Mouse (Mus musculus): ENCODE measurements at regions not wholly inside any gene's neighbourhood (a gene's known extent, or its start where the extent isn't known, plus 50 kb on each side); places are given as distances from the start of the nearest gene placed in this dataset.

- DNase-seq (ENCODE audit: low spot score), result no peak
These were observed 161.2 kb upstream of the Rreb1 start for GRCm38 (mm10) chr13:37617015-37617414.

- DNase-seq (ENCODE audit: low spot score), result peak; percentile 82
These were observed 158.1 kb upstream of the Rreb1 start for GRCm38 (mm10) chr13:37619841-37620725.

- DNase-seq (ENCODE audit: low spot score), result no peak
These were observed 156.7 kb upstream of the Rreb1 start for GRCm38 (mm10) chr13:37621319-37622050.

GRCm38 (mm10) chr13:37622366-37623088 is 155.7 kb upstream of the Rreb1 start:
- DNase-seq (ENCODE audit: low spot score), result no peak

- no peak for DNase-seq (ENCODE audit: low spot score)
These were observed 153.5 kb upstream of the Rreb1 start for GRCm38 (mm10) chr13:37624741-37625140.

GRCm38 (mm10) chr13:37625532-37626235 is 152.5 kb upstream of the Rreb1 start:
- peak; percentile 42 for DNase-seq (ENCODE audit: low spot score)

GRCm38 (mm10) chr13:37628391-37629270 is 149.6 kb upstream of the Rreb1 start:
- no peak for DNase-seq (ENCODE audit: low spot score)

GRCm38 (mm10) chr13:37629271-37629899 is 148.8 kb upstream of the Rreb1 start:
- no peak for DNase-seq (ENCODE audit: low spot score)

- DNase-seq (ENCODE audit: low spot score), result no peak
These were observed 145.3 kb upstream of the Rreb1 start for GRCm38 (mm10) chr13:37632835-37633440.

GRCm38 (mm10) chr13:37636363-37636762 is 141.8 kb upstream of the Rreb1 start:
- DNase-seq (ENCODE audit: low spot score), result no peak

- DNase-seq (ENCODE audit: low spot score), result no peak
These were observed 141.0 kb upstream of the Rreb1 start for GRCm38 (mm10) chr13:37637151-37637550.

- no peak for DNase-seq (ENCODE audit: low spot score)
These were observed 140.1 kb upstream of the Rreb1 start for GRCm38 (mm10) chr13:37638071-37638511.

- no peak for DNase-seq (ENCODE audit: low spot score)
These were observed 135.6 kb upstream of the Rreb1 start for GRCm38 (mm10) chr13:37642410-37643093.

- no peak for DNase-seq (ENCODE audit: low spot score)
These were observed 133.4 kb upstream of the Rreb1 start for GRCm38 (mm10) chr13:37644751-37645181.

GRCm38 (mm10) chr13:37649467-37650080 is 128.6 kb upstream of the Rreb1 start:
- DNase-seq (ENCODE audit: low spot score), result no peak

GRCm38 (mm10) chr13:37651221-37651946 is 126.8 kb upstream of the Rreb1 start:
- no peak for DNase-seq (ENCODE audit: low spot score)

GRCm38 (mm10) chr13:37654651-37655050 is 123.5 kb upstream of the Rreb1 start:
- DNase-seq (ENCODE audit: low spot score), result no peak

GRCm38 (mm10) chr13:37657248-37657647 is 121.0 kb upstream of the Rreb1 start:
- DNase-seq (ENCODE audit: low spot score), result no peak
